Comparison of ENCODE assay signal across 21 mouse cellular contexts in genomic region chr17:27966508-27967021, GRCm38 (mm10). TPM values are rescaled to one million over a fixed set of nuclear protein-coding genes. Genes with fewer than 3 reads are reported as not detected.
A peak's percentile ranks its signal among the peaks of the same experiment; 100 is the strongest.
DNase-seq lines count a peak whose midpoint lies in the region; ATAC-seq and TF ChIP-seq lines count a peak whose summit lies in the region.
"Had no signal": no experiment of that assay in that cellular context is flagged by ENCODE, and none has a peak within 500 bp of the region (broad histone marks: within the 10 kb centered on the region; RNA-seq: fewer than 3 reads in every experiment).

No protein-coding gene starts in this region.

- peak; percentile 30 to 44 for DNase-seq in cerebellum, adult 2 months
- no peak for DNase-seq in cerebellum, postnatal 10 days
- peak; percentile 87 for DNase-seq in heart, adult 11 months
- no peak for DNase-seq in heart, postnatal 14 days
- DNase-seq in left cerebral cortex, adult 18-20 months (ENCODE audit: low spot score in 2 of 2) = peak; percentile 29 to 45
- no peak for DNase-seq in left cerebral cortex, adult 11 months (ENCODE audit: low spot score)
- peak; percentile 31 for DNase-seq in telencephalon, adult 2 months (ENCODE audit: low read depth, low spot score)
- no peak for DNase-seq in midbrain, embryonic 11.5 days (ENCODE audit: low spot score, missing footprints)
- DNase-seq: adrenal gland, adult 8-10 months; adrenal gland, postnatal 36 days; B cell, adult 2 months; cerebellum, postnatal 14 days; embryo, embryonic 11 days; gastrocnemius, postnatal 10 days; heart, postnatal 10 days had no signal

- ATAC-seq in midbrain, embryonic 11.5 days (ENCODE audit: low FRiP score) = no peak
- ATAC-seq: CD4-positive, CD25-positive, alpha-beta regulatory T cell, adult 4 months; forebrain, embryonic 16.5 days; intestine, embryonic 15.5 days had no signal

- peaks cover 60% of the 10 kb centered on the region for H3K4me1 ChIP-seq in cerebellum, adult 2 months (ENCODE audit: control insufficient read depth, insufficient read depth, low read length)
- no peaks in the 10 kb centered on the region for H3K4me1 ChIP-seq in midbrain, embryonic 11.5 days (ENCODE audit: control insufficient read depth, insufficient read depth, low read length)

- intact Hi-C loops in heart, postnatal 14 days (cut with DNase I) = no loop called here

- no peaks in the 10 kb centered on the region for H3K36me3 ChIP-seq in midbrain, embryonic 11.5 days (ENCODE audit: control insufficient read depth, insufficient read depth, low read length)
- H3K36me3 ChIP-seq: embryonic facial prominence, embryonic 12.5 days; intestine, embryonic 15.5 days had no signal

- H3K27me3 ChIP-seq in cerebellum, adult 2 months (ENCODE audit: control insufficient read depth, insufficient read depth, low read length) = no peaks in the 10 kb centered on the region
- H3K27me3 ChIP-seq in midbrain, embryonic 11.5 days (ENCODE audit: control insufficient read depth, insufficient read depth, low read length) = no peaks in the 10 kb centered on the region
- H3K27me3 ChIP-seq: embryonic facial prominence, embryonic 12.5 days; intestine, embryonic 15.5 days had no signal

- H3K4me2 ChIP-seq in midbrain, embryonic 11.5 days = no peak overlapping the region
- H3K4me2 ChIP-seq: embryonic facial prominence, embryonic 12.5 days; hindbrain, embryonic 14.5 days; intestine, embryonic 15.5 days had no signal

- H3K9me3 ChIP-seq in midbrain, embryonic 11.5 days (ENCODE audit: control insufficient read depth, low read length) = no peaks in the 10 kb centered on the region
- H3K9me3 ChIP-seq: embryonic facial prominence, embryonic 12.5 days; G1E; intestine, embryonic 15.5 days had no signal

- WGBS in cerebellum, adult 2 months = 33% methylated on average over 11 of the region's 11 CpGs
- 89% methylated on average over 11 of the region's 11 CpGs for WGBS in midbrain, embryonic 11.5 days

- TF ChIP-seq CTCF in cerebellum, adult 2 months (IDR thresholded peaks at IDR 0.05; ENCODE audit: borderline replicate concordance, insufficient read depth, low read depth, low read length) = no peak

- no peak overlapping the region for H3K9ac ChIP-seq in midbrain, embryonic 11.5 days (ENCODE audit: low read length)
- H3K9ac ChIP-seq: embryonic facial prominence, embryonic 12.5 days; hindbrain, embryonic 14.5 days; intestine, embryonic 15.5 days had no signal

- no peak overlapping the region for H3K4me3 ChIP-seq in cerebellum, adult 2 months (replicated peaks; ENCODE audit: insufficient read depth, low read depth, low read length)
- H3K4me3 ChIP-seq in midbrain, embryonic 11.5 days (ENCODE audit: low read depth, low read length) = no peak overlapping the region
- H3K4me3 ChIP-seq: embryonic facial prominence, embryonic 12.5 days; intestine, embryonic 15.5 days had no signal

- H3K27ac ChIP-seq in cerebellum, adult 2 months (ENCODE audit: insufficient read depth, low read length) = no peak overlapping the region
- no peak overlapping the region for H3K27ac ChIP-seq in midbrain, embryonic 11.5 days (ENCODE audit: low read depth, low read length)
- H3K27ac ChIP-seq: embryonic facial prominence, embryonic 12.5 days; hindbrain, embryonic 14.5 days; intestine, embryonic 15.5 days had no signal

- TF ChIP-seq POLR2A in cerebellum, adult 2 months (IDR thresholded peaks at IDR 0.05; ENCODE audit: borderline replicate concordance, insufficient read depth, low read length) = no peak

RNA-seq across cellular contexts. Expression of gene Taf11, which starts 56.9 kb away (rescaled TPM):
- polyA plus RNA-seq in cerebellum, adult 2 months (2012; rRNA removed) = 49.3 and 51.5 TPM in 2 replicates
- 10 to 100 TPM; 21.6 to 23.7 TPM for total RNA-seq in heart, postnatal 14 days (2021)
- 10 to 100 TPM; 47.6 to 49.3 TPM for total RNA-seq in left cerebral cortex, adult 18-20 months (2021)
- 95.0 and 103 TPM in 2 replicates for polyA plus RNA-seq in midbrain, embryonic 11.5 days (2014; fragmentation: Nextera tagmentation; extraction: Ambion mirVana)

RNA-seq across cellular contexts. Expression of gene Anks1, which starts 57.5 kb away (rescaled TPM):
- 74.2 and 74.9 TPM in 2 replicates for polyA plus RNA-seq in cerebellum, adult 2 months (2012; rRNA removed)
- total RNA-seq in heart, postnatal 14 days (2021) = 10 to 100 TPM; 75.5 to 79.3 TPM
- total RNA-seq in left cerebral cortex, adult 18-20 months (2021) = 10 to 100 TPM; 39.5 to 44.5 TPM
- polyA plus RNA-seq in midbrain, embryonic 11.5 days (2014; fragmentation: Nextera tagmentation; extraction: Ambion mirVana) = 22.5 and 23.7 TPM in 2 replicates

Comparison
In these comparisons a context has a peak if more than half of its experiments do, and no peak if none do; other contexts are left out.
1. DNase-seq: peak in cerebellum, adult 2 months (2 of 2), heart, adult 11 months (single experiment), left cerebral cortex, adult 18-20 months (2 of 2) and telencephalon, adult 2 months (single experiment); none in cerebellum, postnatal 10 days (0 of 2), heart, postnatal 14 days (0 of 2), left cerebral cortex, adult 11 months (single experiment) and midbrain, embryonic 11.5 days (single experiment).